Mouse (Mus musculus) MEL (cell line): Measurements from ENCODE around the gene Skida1. TPM values are rescaled to one million over a fixed set of nuclear protein-coding genes. Genes with fewer than 3 reads are reported as not detected.
A peak's percentile ranks its signal among the peaks of the same experiment; 100 is the strongest.

Experiments
- DNase-seq: peaks from one replicate; pipeline ENCODE4 v3.0.0; 2011; ENCODE audit warnings: low read depth, low spot score
- H3K27ac ChIP-seq: 2 replicates; pipeline ENCODE4 v1.5.1; 2012; ENCODE audit warnings: low read depth, mild to moderate bottlenecking, control low read depth, low read length, moderate library complexity; ENCODE audit not compliant: control insufficient read depth
- H3K27me3 ChIP-seq, 2 experiments: fragments of 150-350 bp in 1 of 2; sonication (generic) in 1 of 2; 2 replicates each; pipeline ENCODE4 v1.6.1; 2012; ENCODE audit warnings: low read length in 2 of 2, mild to moderate bottlenecking in 2 of 2, improper control_type of control experiment in 1 of 2, moderate library complexity in 1 of 2; ENCODE audit not compliant: insufficient read depth in 2 of 2, control insufficient read depth in 1 of 2
- H3K36me3 ChIP-seq, 2 experiments: 2 replicates each; pipeline ENCODE4 v1.6.1; 2012 to 2014; ENCODE audit warnings: low read length in 2 of 2, improper control_type of control experiment in 1 of 2, inconsistent platforms in 1 of 2, mild to moderate bottlenecking in 1 of 2; ENCODE audit not compliant: insufficient read depth in 2 of 2, control insufficient read depth in 1 of 2
- H3K4me1 ChIP-seq, 2 experiments: fragments of 150-350 bp in 1 of 2; sonication (generic) in 1 of 2; 2 replicates each; pipeline ENCODE4 v1.6.1; 2012; ENCODE audit warnings: low read length in 2 of 2, improper control_type of control experiment in 1 of 2, mild to moderate bottlenecking in 1 of 2; ENCODE audit not compliant: insufficient read depth in 2 of 2, control insufficient read depth in 1 of 2
- H3K4me3 ChIP-seq, 2 experiments: fragments of 150-350 bp in 1 of 2; sonication (generic) in 1 of 2; 2 replicates each; pipeline ENCODE4 v1.5.1; 2012; ENCODE audit warnings: low read depth in 2 of 2, low read length in 2 of 2, mild to moderate bottlenecking in 2 of 2, moderate library complexity in 2 of 2, control low read depth in 1 of 2, improper control_type of control experiment in 1 of 2; ENCODE audit not compliant: control insufficient read depth in 1 of 2, insufficient read depth in 1 of 2
- H3K79me2 ChIP-seq: 2 replicates; pipeline ENCODE4 v1.6.1; 2012; ENCODE audit warnings: mild to moderate bottlenecking, low read length, moderate library complexity; ENCODE audit not compliant: control insufficient read depth, poor library complexity, insufficient read depth
- H3K9ac ChIP-seq: 2 replicates; pipeline ENCODE4 v1.6.1; 2012; ENCODE audit warnings: low read depth, mild to moderate bottlenecking, control low read depth, low read length, moderate library complexity; ENCODE audit not compliant: control insufficient read depth, poor library complexity, severe bottlenecking
- H3K9me3 ChIP-seq: fragments of 150-350 bp; sonication (generic); replicated peaks from 2 replicates; pipeline ENCODE4 v1.6.1; 2012; ENCODE audit warnings: mild to moderate bottlenecking, low read length, improper control_type of control experiment, moderate library complexity; ENCODE audit not compliant: insufficient read depth
- BHLHE40 ChIP-seq: IDR thresholded peaks from 2 replicates; pipeline ENCODE4 v1.6.1; 2012; ENCODE audit warnings: low read depth, mild to moderate bottlenecking, inconsistent platforms, low read length, improper control_type of control experiment, borderline replicate concordance
- CHD1 ChIP-seq: IDR thresholded peaks from 2 replicates; pipeline ENCODE4 v1.6.1; 2012; ENCODE audit warnings: low read depth, mild to moderate bottlenecking, inconsistent platforms, low read length, improper control_type of control experiment
- CHD2 ChIP-seq: IDR thresholded peaks from 2 replicates; pipeline ENCODE4 v1.6.1; 2011; ENCODE audit warnings: low read length, improper control_type of control experiment
- CTCF ChIP-seq, 3 experiments: IDR thresholded peaks in 2 of 3; conservative IDR thresholded peaks in 1 of 3; 2 replicates each; pipeline ENCODE4 v1.5.1; 2011 to 2012; ENCODE audit warnings: low read length in 3 of 3, low read depth in 2 of 3, mild to moderate bottlenecking in 2 of 3, improper control_type of control experiment in 1 of 3, inconsistent platforms in 1 of 3, mixed read lengths in 1 of 3, moderate library complexity in 1 of 3; ENCODE audit not compliant: control insufficient read depth in 1 of 3, insufficient read depth in 1 of 3, poor library complexity in 1 of 3, severe bottlenecking in 1 of 3
- E2F4 ChIP-seq: IDR thresholded peaks from 2 replicates; pipeline ENCODE4 v1.6.1; 2011; ENCODE audit warnings: low read depth, low read length, improper control_type of control experiment, borderline replicate concordance
- ELF1 ChIP-seq: IDR thresholded peaks from 2 replicates; pipeline ENCODE4 v1.6.1; 2014; ENCODE audit warnings: low read depth, mild to moderate bottlenecking, inconsistent platforms, low read length, improper control_type of control experiment, moderate library complexity
- ETS1 ChIP-seq: IDR thresholded peaks from 2 replicates; pipeline ENCODE4 v1.6.1; 2012; ENCODE audit warnings: low read depth, mild to moderate bottlenecking, inconsistent platforms, low read length, improper control_type of control experiment, moderate library complexity
- GATA1 ChIP-seq: IDR thresholded peaks from 2 replicates; pipeline ENCODE4 v1.6.1; 2011; ENCODE audit warnings: low read depth, low read length, improper control_type of control experiment
- KAT2A ChIP-seq: conservative IDR thresholded peaks from 2 replicates; pipeline ENCODE4 v1.6.1; 2012; ENCODE audit warnings: low read depth, low read length, improper control_type of control experiment, inconsistent platforms
- MAFK ChIP-seq: IDR thresholded peaks from 2 replicates; pipeline ENCODE4 v1.6.1; 2011; ENCODE audit warnings: low read depth, mild to moderate bottlenecking, low read length, improper control_type of control experiment, borderline replicate concordance
- MAX ChIP-seq: IDR thresholded peaks from 2 replicates; pipeline ENCODE4 v1.6.1; 2011; ENCODE audit warnings: low read length, improper control_type of control experiment
- MAZ ChIP-seq: IDR thresholded peaks from 2 replicates; pipeline ENCODE4 v1.6.1; 2012; ENCODE audit warnings: low read depth, mild to moderate bottlenecking, inconsistent platforms, low read length, improper control_type of control experiment
- MEF2A ChIP-seq: IDR thresholded peaks from 2 replicates; pipeline ENCODE4 v1.6.1; 2014; ENCODE audit warnings: low read depth, mild to moderate bottlenecking, inconsistent platforms, low read length, improper control_type of control experiment; ENCODE audit not compliant: poor library complexity, insufficient replicate concordance, severe bottlenecking; ENCODE audit errors: extremely low read depth
- MXI1 ChIP-seq: IDR thresholded peaks from 2 replicates; pipeline ENCODE4 v1.6.1; 2011; ENCODE audit warnings: mild to moderate bottlenecking, low read depth, low read length, improper control_type of control experiment
- MYB ChIP-seq: IDR thresholded peaks from 2 replicates; pipeline ENCODE4 v1.6.1; 2011; ENCODE audit warnings: mild to moderate bottlenecking, low read depth, low read length, improper control_type of control experiment
- MYC ChIP-seq: IDR thresholded peaks from 2 replicates; pipeline ENCODE4 v1.6.1; 2011; ENCODE audit warnings: low read depth, mild to moderate bottlenecking, low read length, improper control_type of control experiment, moderate library complexity
- NELFE ChIP-seq: IDR thresholded peaks from 2 replicates; pipeline ENCODE4 v1.6.1; 2011; ENCODE audit warnings: low read depth, low read length, improper control_type of control experiment
- NRF1 ChIP-seq: IDR thresholded peaks from 2 replicates; pipeline ENCODE4 v1.6.1; 2014; ENCODE audit warnings: low read depth, mild to moderate bottlenecking, inconsistent platforms, low read length, improper control_type of control experiment, moderate library complexity; ENCODE audit not compliant: poor library complexity, insufficient read depth, severe bottlenecking
- POLR2A ChIP-seq, 2 experiments: IDR thresholded peaks; 2 replicates each; pipeline ENCODE4 v1.6.1; 2011 to 2012; ENCODE audit warnings: low read length in 2 of 2, mild to moderate bottlenecking in 2 of 2, control low read depth in 1 of 2, improper control_type of control experiment in 1 of 2, low read depth in 1 of 2, moderate library complexity in 1 of 2; ENCODE audit not compliant: control insufficient read depth in 1 of 2, insufficient read depth in 1 of 2, poor library complexity in 1 of 2
- POLR2AphosphoS2 ChIP-seq: IDR thresholded peaks from 2 replicates; pipeline ENCODE4 v1.6.1; 2011; ENCODE audit warnings: low read length, improper control_type of control experiment
- POLR2AphosphoS5 ChIP-seq: IDR thresholded peaks from 2 replicates; pipeline ENCODE4 v1.6.1; 2012; ENCODE audit warnings: low read depth, borderline replicate concordance, mild to moderate bottlenecking, inconsistent platforms, low read length, moderate library complexity, mixed read lengths
- RAD21 ChIP-seq: IDR thresholded peaks from 2 replicates; pipeline ENCODE4 v1.6.1; 2011; ENCODE audit warnings: mild to moderate bottlenecking, low read depth, low read length, improper control_type of control experiment
- RCOR1 ChIP-seq: IDR thresholded peaks from 2 replicates; pipeline ENCODE4 v1.6.1; 2012; ENCODE audit warnings: low read depth, mild to moderate bottlenecking, inconsistent platforms, low read length, improper control_type of control experiment
- SIN3A ChIP-seq: IDR thresholded peaks from 2 replicates; pipeline ENCODE4 v1.6.1; 2012; ENCODE audit warnings: low read length, improper control_type of control experiment, inconsistent platforms
- SMC3 ChIP-seq: IDR thresholded peaks from 2 replicates; pipeline ENCODE4 v1.6.1; 2011; ENCODE audit warnings: low read depth, low read length, improper control_type of control experiment
- TAL1 ChIP-seq: IDR thresholded peaks from 2 replicates; pipeline ENCODE4 v1.6.1; 2012; ENCODE audit warnings: mild to moderate bottlenecking, inconsistent platforms, low read length, moderate library complexity, mixed read lengths
- TBP ChIP-seq: IDR thresholded peaks from 2 replicates; pipeline ENCODE4 v1.8.0; 2011; ENCODE audit warnings: low read depth, low read length, improper control_type of control experiment
- TCF12 ChIP-seq: IDR thresholded peaks from 2 replicates; pipeline ENCODE4 v1.6.1; 2014; ENCODE audit warnings: low read depth, mild to moderate bottlenecking, inconsistent platforms, low read length, improper control_type of control experiment, moderate library complexity
- UBTF ChIP-seq: IDR thresholded peaks from 2 replicates; pipeline ENCODE4 v1.6.1; 2012; ENCODE audit warnings: low read depth, mild to moderate bottlenecking, inconsistent platforms, low read length, improper control_type of control experiment, moderate library complexity, borderline replicate concordance; ENCODE audit not compliant: insufficient read depth
- ZKSCAN1 ChIP-seq: IDR thresholded peaks from 2 replicates; pipeline ENCODE4 v1.6.1; 2012; ENCODE audit warnings: low read depth, mild to moderate bottlenecking, inconsistent platforms, low read length, improper control_type of control experiment, moderate library complexity
- ZMIZ1 ChIP-seq: IDR thresholded peaks from 2 replicates; pipeline ENCODE4 v1.6.1; 2012; ENCODE audit warnings: low read depth, mild to moderate bottlenecking, inconsistent platforms, low read length, improper control_type of control experiment, moderate library complexity
- ZNF384 ChIP-seq: IDR thresholded peaks from 2 replicates; pipeline ENCODE4 v1.6.1; 2012; ENCODE audit warnings: low read depth, mild to moderate bottlenecking, inconsistent platforms, low read length, improper control_type of control experiment
- polyA plus RNA-seq, 2 experiments: library from polyadenylated mRNA; stranded (reverse) in 1 of 2; unstranded in 1 of 2; fragments of >175 nt in 1 of 2; fragments of >200 nt in 1 of 2; gene quantifications; 2 replicates each; pipeline versions ENCODE4 v1.2.1 to v1.2.4; 2012; ENCODE audit warnings: low replicate concordance in 2 of 2, low read depth in 1 of 2; ENCODE audit not compliant: insufficient read length in 2 of 2, insufficient read depth in 1 of 2, missing spikeins in 1 of 2
- total RNA-seq: library from RNA; depleted of rRNA; stranded (reverse); fragments of 300-350 nt; gene quantifications from 2 replicates; pipeline ENCODE4 v1.2.3, GENCODE M21; 2012

Skida1 gene
- total and polyA plus RNA-seq, 3 experiments, result 0.12 to 0.88 TPM; not detected in 1

GRCm38 (mm10) chr2:18064356-18064858 lies 15.6 kb upstream of the Skida1 start (continued):
- TF ChIP-seq UBTF, result no peak
- no peak for TF ChIP-seq GATA1
- no peak for TF ChIP-seq TAL1
- TF ChIP-seq MYB, result no peak
- TF ChIP-seq MAX, result 0 out of 2 replicates have a peak, but pooled peaks have one; percentile 13
- TF ChIP-seq CHD1, result no peak
- peak; percentile 87; the same call in 1 of the 2 replicates for TF ChIP-seq MAZ
- TF ChIP-seq ZNF384, result no peak
- TF ChIP-seq CTCF (IDR thresholded peaks at IDR 0.05 in 2 of 3, conservative IDR thresholded peaks at IDR 0.05 in 1 of 3; ENCODE audit: control insufficient read depth in 1 of 3, insufficient read depth in 1 of 3, low read depth in 2 of 3, low read length in 3 of 3, poor library complexity in 1 of 3, severe bottlenecking in 1 of 3), result no peak
- no peak for TF ChIP-seq MAFK
- TF ChIP-seq ELF1, result peak; percentile 66; the same call in 1 of the 2 replicates
- TF ChIP-seq KAT2A, result no peak
- TF ChIP-seq MYC, result no peak
- TF ChIP-seq NRF1, result peak; percentile 78
- no peak for TF ChIP-seq ZKSCAN1
- TF ChIP-seq, all 39 proteins: peak for 12

GRCm38 (mm10) chr2:18063763-18064251 lies 15.0 kb upstream of the Skida1 start:
- Histone ChIP-seq H3K4me3 (peak overlapping the region; percentile 82 to 88), H3K9ac (peak overlapping the region; percentile 97), H3K27me3 (no peaks in the 10 kb centered on the region), H3K27ac (peak overlapping the region; percentile 100), H3K9me3 (no peaks in the 10 kb centered on the region), H3K79me2 (peaks cover 39% of the 10 kb centered on the region), H3K4me1 (peaks cover 6 to 10% of the 10 kb centered on the region in 2 experiments), H3K36me3 (peaks cover 8 to 35% of the 10 kb centered on the region in 2 experiments)
- peak; percentile 88 for DNase-seq
- TF ChIP-seq E2F4, result peak; percentile 58; the same call in 1 of the 2 replicates
- peak in 1 of 2 experiments; percentile 61; a peak in 2 of 4 replicates for TF ChIP-seq POLR2A (IDR thresholded peaks at IDR 0.05; ENCODE audit: control insufficient read depth in 1 of 2, insufficient read depth in 1 of 2, low read depth in 1 of 2, low read length in 2 of 2, poor library complexity in 1 of 2)
- TF ChIP-seq NRF1, result no peak
- TF ChIP-seq CTCF (IDR thresholded peaks at IDR 0.05 in 2 of 3, conservative IDR thresholded peaks at IDR 0.05 in 1 of 3; ENCODE audit: control insufficient read depth in 1 of 3, insufficient read depth in 1 of 3, low read depth in 2 of 3, low read length in 3 of 3, poor library complexity in 1 of 3, severe bottlenecking in 1 of 3), result no peak
- TF ChIP-seq MAZ, result 0 out of 2 replicates have a peak, but pooled peaks have one; percentile 27
- TF ChIP-seq SIN3A, result peak; percentile 97
- no peak for TF ChIP-seq BHLHE40
- peak; percentile 86 for TF ChIP-seq MAX
- no peak for TF ChIP-seq UBTF
- TF ChIP-seq SMC3, result no peak
- TF ChIP-seq ZMIZ1, result 0 out of 2 replicates have a peak, but pooled peaks have one; percentile 32
- TF ChIP-seq POLR2AphosphoS2, result peak; percentile 58; the same call in 1 of the 2 replicates
- peak; percentile 99 for TF ChIP-seq MXI1
- peak; percentile 51; the same call in 1 of the 2 replicates for TF ChIP-seq RCOR1
- TF ChIP-seq ETS1, result peak; percentile 51
- TF ChIP-seq CHD1, result peak; percentile 89; the same call in 1 of the 2 replicates
- no peak for TF ChIP-seq POLR2AphosphoS5
- TF ChIP-seq NELFE, result no peak; the same call in none of the 2 replicates
- TF ChIP-seq TBP, result peak; percentile 40; the same call in 1 of the 2 replicates
- no peak for TF ChIP-seq CHD2
- TF ChIP-seq GATA1, result no peak
- no peak for TF ChIP-seq MAFK
- no peak for TF ChIP-seq KAT2A
- TF ChIP-seq RAD21, result no peak
- no peak for TF ChIP-seq MYB
- 0 out of 2 replicates have a peak, but pooled peaks have one; percentile 37 for TF ChIP-seq TCF12
- no peak for TF ChIP-seq MEF2A
